Mouse (Mus musculus) MEL (cell line): ENCODE results near the gene Rtl8b.

Source experiments
- CTCF ChIP-seq, 3 experiments: IDR thresholded peaks in 2 of 3; conservative IDR thresholded peaks in 1 of 3; 2 replicates each; pipeline ENCODE4 v1.5.1; 2011 to 2012; ENCODE audit warnings: low read length in 3 of 3, low read depth in 2 of 3, mild to moderate bottlenecking in 2 of 3, improper control_type of control experiment in 1 of 3, inconsistent platforms in 1 of 3, mixed read lengths in 1 of 3, moderate library complexity in 1 of 3; ENCODE audit not compliant: control insufficient read depth in 1 of 3, insufficient read depth in 1 of 3, poor library complexity in 1 of 3, severe bottlenecking in 1 of 3
- ELF1 ChIP-seq: IDR thresholded peaks from 2 replicates; pipeline ENCODE4 v1.6.1; 2014; ENCODE audit warnings: low read depth, mild to moderate bottlenecking, inconsistent platforms, low read length, improper control_type of control experiment, moderate library complexity
- GATA1 ChIP-seq: IDR thresholded peaks from 2 replicates; pipeline ENCODE4 v1.6.1; 2011; ENCODE audit warnings: low read depth, low read length, improper control_type of control experiment
- HCFC1 ChIP-seq: IDR thresholded peaks from 2 replicates; pipeline ENCODE4 v1.6.1; 2012; ENCODE audit warnings: low read depth, mild to moderate bottlenecking, inconsistent platforms, low read length, improper control_type of control experiment, moderate library complexity
- KAT2A ChIP-seq: conservative IDR thresholded peaks from 2 replicates; pipeline ENCODE4 v1.6.1; 2012; ENCODE audit warnings: low read depth, low read length, improper control_type of control experiment, inconsistent platforms
- MYC ChIP-seq: IDR thresholded peaks from 2 replicates; pipeline ENCODE4 v1.6.1; 2011; ENCODE audit warnings: low read depth, mild to moderate bottlenecking, low read length, improper control_type of control experiment, moderate library complexity
- NRF1 ChIP-seq: IDR thresholded peaks from 2 replicates; pipeline ENCODE4 v1.6.1; 2014; ENCODE audit warnings: low read depth, mild to moderate bottlenecking, inconsistent platforms, low read length, improper control_type of control experiment, moderate library complexity; ENCODE audit not compliant: poor library complexity, insufficient read depth, severe bottlenecking
- SMC3 ChIP-seq: IDR thresholded peaks from 2 replicates; pipeline ENCODE4 v1.6.1; 2011; ENCODE audit warnings: low read depth, low read length, improper control_type of control experiment
- TAL1 ChIP-seq: IDR thresholded peaks from 2 replicates; pipeline ENCODE4 v1.6.1; 2012; ENCODE audit warnings: mild to moderate bottlenecking, inconsistent platforms, low read length, moderate library complexity, mixed read lengths
- USF1 ChIP-seq: IDR thresholded peaks from 2 replicates; pipeline ENCODE4 v1.6.1; 2014; ENCODE audit warnings: low read depth, mild to moderate bottlenecking, inconsistent platforms, low read length, improper control_type of control experiment, moderate library complexity

- no peak for TF ChIP-seq CTCF (IDR thresholded peaks at IDR 0.05 in 2 of 3, conservative IDR thresholded peaks at IDR 0.05 in 1 of 3; ENCODE audit: control insufficient read depth in 1 of 3, insufficient read depth in 1 of 3, low read depth in 2 of 3, low read length in 3 of 3, poor library complexity in 1 of 3, severe bottlenecking in 1 of 3)
- no peak for TF ChIP-seq HCFC1
- no peak for TF ChIP-seq GATA1
- no peak for TF ChIP-seq NRF1
- TF ChIP-seq MYC: no peak
- TF ChIP-seq USF1: no peak
- no peak for TF ChIP-seq KAT2A
- no peak for TF ChIP-seq SMC3
- TF ChIP-seq TAL1: no peak
- TF ChIP-seq ELF1: no peak
Measured at GRCm38 (mm10) chrX:53716323-53717182, 46.3 kb upstream of the Rtl8b start.
